In genomic region chr15:10899904-10900303, GRCm38 (mm10) we compare ENCODE assay signal across 20 mouse cellular contexts. TPM values are rescaled to one million over a fixed set of nuclear protein-coding genes. Genes with fewer than 3 reads are reported as not detected.
"Had no signal": no experiment of that assay in that cellular context is flagged by ENCODE, and none has a peak within 500 bp of the region (broad histone marks: within the 10 kb centered on the region; RNA-seq: fewer than 3 reads in every experiment).

No protein-coding gene starts in this region.

- H3K27me3 ChIP-seq: midbrain, embryonic 12.5 days; neural tube, embryonic 13.5 days; stomach, embryonic 15.5 days had no signal

- H3K4me3 ChIP-seq: midbrain, embryonic 10.5 days; midbrain, embryonic 12.5 days; myocyte; neural tube, embryonic 13.5 days; stomach, embryonic 15.5 days had no signal

- H3K27ac ChIP-seq: liver, embryonic 14.5 days; midbrain, embryonic 10.5 days; midbrain, embryonic 12.5 days; neural tube, embryonic 13.5 days; stomach, embryonic 15.5 days; stomach, postnatal 0 days had no signal

- H3K36me3 ChIP-seq: midbrain, embryonic 10.5 days; midbrain, embryonic 12.5 days; neural tube, embryonic 13.5 days; stomach, embryonic 15.5 days had no signal

- H3K4me1 ChIP-seq: midbrain, embryonic 10.5 days; midbrain, embryonic 12.5 days; neural tube, embryonic 13.5 days; stomach, embryonic 15.5 days had no signal

- H3K9me3 ChIP-seq: midbrain, embryonic 10.5 days; midbrain, embryonic 12.5 days; neural tube, embryonic 13.5 days; stomach, embryonic 15.5 days had no signal

- DNase-seq: lung, adult 18-20 months; lung, embryonic 14.5 days; lung, postnatal 10 days; lung, postnatal 4 days; midbrain, embryonic 14.5 days; right cerebral cortex, postnatal 14 days; thymus, adult 2 months; thymus, postnatal 25 days; thymus, postnatal 4 days had no signal

RNA-seq across cellular contexts. Expression of gene C1qtnf3, which starts 52.2 kb away (rescaled TPM):
- total RNA-seq: megakaryocyte, adult 5-6 weeks; megakaryocyte-erythroid progenitor cell, adult 5-6 weeks; neutrophil, adult 5-6 weeks had no signal
- polyA plus RNA-seq: spleen, adult 2 months had no signal
